Mouse (Mus musculus) midbrain, embryonic 10.5 days (tissue): Measurements from ENCODE around the gene Klhl18. TPM values are rescaled to one million over a fixed set of nuclear protein-coding genes. Genes with fewer than 3 reads are reported as not detected.

Source experiments
- DNase-seq: peaks from one replicate; pipeline ENCODE4 v3.0.0-alpha.2; 2017; ENCODE audit warnings: low spot score
- H3K27ac ChIP-seq: fragments of 300-500 bp; sonication (generic); replicated peaks from 2 replicates; pipeline ENCODE4 v1.5.1; 2016; ENCODE audit warnings: mild to moderate bottlenecking
- H3K27me3 ChIP-seq: fragments of 300-500 bp; sonication (generic); 2 replicates; pipeline ENCODE4 v1.6.1; 2016; ENCODE audit warnings: low read depth, mild to moderate bottlenecking; ENCODE audit not compliant: poor library complexity, severe bottlenecking
- H3K36me3 ChIP-seq: fragments of 300-500 bp; sonication (generic); 2 replicates; pipeline ENCODE4 v1.6.1; 2016; ENCODE audit warnings: mild to moderate bottlenecking, moderate library complexity
- H3K4me1 ChIP-seq: fragments of 300-500 bp; sonication (generic); 2 replicates; pipeline ENCODE4 v1.6.1; 2016
- H3K4me3 ChIP-seq: fragments of 300-500 bp; sonication (generic); 2 replicates; pipeline ENCODE4 v1.5.1; 2016; ENCODE audit warnings: mild to moderate bottlenecking, moderate library complexity
- H3K9me3 ChIP-seq: fragments of 300-500 bp; sonication (generic); replicated peaks from 2 replicates; pipeline ENCODE4 v1.6.1; 2016; ENCODE audit warnings: mild to moderate bottlenecking
- WGBS: fragments of 180-500 bp; shearing (Covaris S2); methylation state at CpG from one replicate; pipeline ENCODE4 v1.1.7; 2016; 5-methylcytosine and 5-hydroxymethylcytosine counted together
- polyA plus RNA-seq: library from polyadenylated mRNA; unstranded; fragments of >200 nt; fragmentation: Nextera tagmentation; extraction: Ambion mirVana; gene quantifications from 2 replicates; pipeline ENCODE4 v1.2.1, GENCODE M21; 2016

The Klhl18 gene
- 9.1 and 10.8 TPM in 2 replicates for polyA plus RNA-seq

DNA sequence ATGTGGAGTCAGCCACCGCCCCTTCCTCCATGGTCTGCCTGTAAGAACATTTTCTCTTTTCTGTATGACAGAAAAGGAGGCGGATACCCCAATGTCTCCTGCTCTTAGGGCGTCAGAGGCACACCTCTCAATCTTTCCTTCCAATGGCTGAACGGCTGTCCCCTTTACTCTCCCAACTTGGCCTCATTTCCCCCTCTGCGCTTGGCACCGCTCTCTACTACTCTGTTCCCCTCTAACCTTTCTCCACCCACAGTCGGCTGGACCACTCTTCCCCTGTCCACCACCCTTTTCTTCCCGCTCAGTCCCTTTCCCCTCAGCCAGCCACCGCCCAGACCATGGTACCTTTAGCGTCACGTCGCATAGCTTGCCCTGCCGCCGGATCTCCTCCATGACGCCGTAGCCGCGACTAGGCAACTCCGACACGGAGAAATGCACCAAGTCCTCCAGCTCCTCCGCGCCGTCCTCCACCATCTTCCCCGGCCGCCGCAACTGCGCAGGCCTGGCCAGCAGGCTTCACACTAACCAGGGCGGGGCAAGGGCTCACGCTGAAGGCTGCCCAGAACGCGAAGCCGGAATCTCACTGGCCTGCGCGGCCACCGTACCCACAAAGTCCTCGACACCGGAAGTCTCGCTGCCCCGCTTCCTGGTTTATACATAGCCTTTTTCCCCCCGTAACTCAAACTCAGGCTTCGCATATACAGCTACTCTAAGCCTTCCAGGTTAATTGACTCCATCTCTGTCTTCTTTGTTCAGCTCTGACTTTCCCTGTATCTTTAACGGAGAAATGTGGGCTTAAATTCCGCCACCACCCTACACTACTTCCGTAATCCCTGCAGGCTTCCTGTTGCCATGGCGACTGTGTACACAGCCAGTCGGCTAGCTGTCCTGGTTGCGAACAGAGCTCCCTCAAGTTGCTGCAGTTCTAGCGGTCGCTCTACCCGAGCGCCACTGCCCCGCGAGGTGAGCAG, at the start of gene Klhl18, which contains the start of gene Kif9:
Gene Klhl18 (minus strand): TSS at position 571 of the 968 bp plus-strand sequence.
Gene Kif9 (plus strand): TSS at position 835 of the 968 bp plus-strand sequence.
- H3K4me1 ChIP-seq = peaks cover 16% of the 10 kb centered on the region
- peak; percentile 97 for DNase-seq
- H3K36me3 ChIP-seq = peaks cover 7% of the 10 kb centered on the region; the same call in 1 of the 2 replicates
- H3K27ac ChIP-seq = peak within 1 kb of the TSS; percentile 88
- peaks cover 13% of the 10 kb centered on the region for H3K27me3 ChIP-seq
- H3K4me3 ChIP-seq = peak within 1 kb of the TSS; percentile 67
- under 1% methylated on average over 53 of the region's 53 CpGs for WGBS
- H3K9me3 ChIP-seq = no peaks in the 10 kb centered on the region

DNA sequence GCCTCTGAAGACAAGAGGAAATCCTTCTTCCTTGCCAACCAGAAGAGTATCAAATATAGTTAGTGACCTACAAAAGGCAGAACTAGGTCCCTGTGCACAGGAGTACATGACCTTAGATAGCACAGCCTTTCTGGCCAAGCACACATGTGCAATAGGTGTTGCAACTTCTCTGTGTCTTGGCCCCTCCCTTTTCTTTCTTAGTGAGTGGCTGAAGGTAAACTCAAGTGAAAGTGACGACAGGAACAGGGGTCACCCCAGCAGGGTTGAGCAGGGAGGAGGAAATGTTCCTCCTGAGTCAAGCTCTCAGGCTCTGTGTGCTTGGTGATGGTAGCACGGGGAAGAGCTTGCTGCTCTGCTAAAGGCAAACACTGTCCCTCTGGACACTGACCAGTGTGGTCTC, 49.2 kb upstream of the Klhl18 start:
- no peaks in the 10 kb centered on the region for H3K27me3 ChIP-seq
- H3K4me3 ChIP-seq = no peak overlapping the region
- 68% methylated on average over 2 of the region's 2 CpGs for WGBS
- peaks cover 3% of the 10 kb centered on the region; the same call in 1 of the 2 replicates for H3K4me1 ChIP-seq
- no peaks in the 10 kb centered on the region for H3K36me3 ChIP-seq
- H3K9me3 ChIP-seq = no peaks in the 10 kb centered on the region
- DNase-seq = no peak
- no peak overlapping the region for H3K27ac ChIP-seq

DNA sequence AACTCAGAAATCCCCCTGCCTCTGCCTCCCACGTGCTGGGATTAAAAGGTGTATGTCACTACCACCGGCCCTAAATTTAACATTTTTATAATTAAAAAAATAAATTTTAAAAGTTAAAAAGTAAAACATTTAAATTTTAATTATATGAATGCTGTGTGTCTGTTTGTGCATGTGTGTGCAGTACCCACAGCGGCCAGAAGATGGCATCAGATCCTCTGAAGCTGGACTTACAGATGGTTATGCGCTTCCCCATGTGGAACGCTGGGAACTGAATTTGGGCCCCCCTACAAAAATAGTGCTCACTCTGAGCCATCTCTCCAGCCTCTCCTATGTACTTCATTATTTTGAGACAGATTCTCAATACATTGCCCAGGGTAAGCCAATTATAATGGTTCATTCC, 14.4 kb upstream of the Klhl18 start:
- Histone ChIP-seq H3K4me3 (no peak overlapping the region), H3K27me3 (no peaks in the 10 kb centered on the region), H3K36me3 (no peaks in the 10 kb centered on the region), H3K9me3 (peaks cover 9% of the 10 kb centered on the region; the same call in 1 of the 2 replicates), H3K27ac (no peak overlapping the region), H3K4me1 (0 out of 2 replicates have a peak, but pooled peaks cover 4% of the 10 kb centered on the region)
- DNase-seq = no peak
- WGBS = 71% methylated on average over 5 of the region's 5 CpGs

DNA sequence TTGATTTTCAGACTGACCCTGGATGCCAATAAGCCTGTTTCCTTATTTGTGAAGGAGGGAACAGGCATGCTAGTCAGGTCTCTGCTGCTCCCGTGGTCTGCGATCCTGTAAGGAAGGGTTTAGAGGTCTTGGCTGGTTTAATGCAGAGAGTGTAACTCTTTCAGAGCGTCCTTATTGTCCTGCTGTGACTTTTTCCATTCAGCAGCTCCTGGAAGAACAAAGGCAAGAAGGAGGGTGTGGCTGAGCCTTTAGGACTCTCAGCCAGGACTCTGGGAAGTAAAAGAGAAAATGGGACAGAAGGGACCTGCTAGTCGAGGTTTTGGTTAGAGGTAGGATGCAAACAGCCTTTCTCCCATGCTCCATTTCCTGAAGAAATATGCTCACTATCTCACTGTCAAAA, 12.3 kb upstream of the Klhl18 start:
- Histone ChIP-seq H3K4me3 (no peak overlapping the region), H3K27ac (no peak overlapping the region), H3K9me3 (peaks cover 9% of the 10 kb centered on the region; the same call in 1 of the 2 replicates), H3K36me3 (no peaks in the 10 kb centered on the region), H3K4me1 (0 out of 2 replicates have a peak, but pooled peaks cover 4% of the 10 kb centered on the region), H3K27me3 (no peaks in the 10 kb centered on the region)
- WGBS = 28% methylated on average over 4 of the region's 4 CpGs
- DNase-seq = no peak

DNA sequence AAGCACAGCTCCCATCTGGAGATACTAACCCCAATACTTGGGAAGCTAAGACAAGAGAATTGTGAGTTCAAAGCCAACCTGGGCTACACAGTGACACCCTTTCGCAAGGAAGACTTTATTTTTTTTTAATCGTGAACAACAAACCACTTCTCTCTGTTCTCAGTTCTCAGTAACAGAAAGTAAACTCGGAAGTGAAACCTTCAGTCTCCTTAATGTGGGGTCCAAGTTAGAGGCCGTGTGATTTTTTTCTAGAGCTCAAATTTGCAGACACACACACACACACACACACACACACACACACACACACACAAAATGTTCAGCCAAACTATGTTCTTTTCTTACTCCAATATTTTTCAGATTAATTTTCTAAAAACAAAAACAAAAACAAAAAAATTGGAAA, 2.1 kb upstream of the Klhl18 start:
- no peak for DNase-seq
- Histone ChIP-seq H3K36me3 (no peaks in the 10 kb centered on the region), H3K27ac (no peak overlapping the region), H3K9me3 (no peaks in the 10 kb centered on the region), H3K4me3 (no peak overlapping the region), H3K27me3 (peaks cover 13% of the 10 kb centered on the region), H3K4me1 (peaks cover 16% of the 10 kb centered on the region)
- WGBS = 79% methylated on average over 4 of the region's 4 CpGs

DNA sequence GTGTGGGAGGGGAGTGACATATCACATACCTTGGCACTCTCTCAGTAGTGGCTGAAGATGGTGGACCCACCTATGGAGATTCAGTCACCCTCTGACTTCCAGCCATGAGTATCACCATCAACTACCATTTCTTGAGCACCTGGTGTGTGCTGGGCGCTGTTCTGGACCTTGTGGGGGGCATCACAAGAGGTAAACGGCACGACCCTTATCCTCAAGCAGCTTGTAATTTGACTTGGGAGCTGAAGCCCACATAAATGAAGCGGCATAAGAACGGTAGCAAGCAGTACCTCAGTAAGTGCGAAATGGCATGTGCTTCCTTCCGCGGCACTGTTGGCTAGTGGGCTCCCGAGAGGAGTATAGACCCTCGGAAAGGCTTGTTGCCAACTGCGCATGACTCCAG, 1.5 kb upstream of the Klhl18 start:
- Histone ChIP-seq H3K36me3 (no peaks in the 10 kb centered on the region), H3K9me3 (no peaks in the 10 kb centered on the region), H3K4me1 (peaks cover 16% of the 10 kb centered on the region), H3K27ac (no peak overlapping the region), H3K4me3 (no peak overlapping the region), H3K27me3 (peaks cover 13% of the 10 kb centered on the region)
- no peak for DNase-seq
- WGBS = 60% methylated on average over 11 of the region's 11 CpGs

DNA sequence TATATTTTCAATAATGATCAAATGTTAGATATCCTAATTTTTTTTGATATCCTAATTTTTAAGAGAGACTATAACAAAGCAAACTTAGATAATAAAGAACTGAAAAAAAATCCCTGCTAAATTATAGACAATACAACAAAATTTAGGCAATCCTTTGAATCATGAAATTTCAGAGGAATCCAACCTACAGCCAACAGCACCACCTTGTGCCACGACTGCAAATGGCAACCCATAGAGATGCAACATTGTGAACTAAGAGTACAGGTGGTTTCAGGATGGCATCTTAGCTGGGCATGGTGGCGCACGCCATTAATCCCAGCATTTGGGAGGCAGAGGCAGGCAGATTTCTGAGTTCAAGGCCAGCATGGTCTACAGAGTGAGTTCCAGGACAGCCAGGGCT, 10.3 kb downstream of the Klhl18 start:
- no peaks in the 10 kb centered on the region for H3K4me1 ChIP-seq
- no peaks in the 10 kb centered on the region for H3K9me3 ChIP-seq
- WGBS = 85% methylated on average over 3 of the region's 3 CpGs
- peaks cover 16% of the 10 kb centered on the region; the same call in 1 of the 2 replicates for H3K36me3 ChIP-seq
- no peak overlapping the region for H3K4me3 ChIP-seq
- no peaks in the 10 kb centered on the region for H3K27me3 ChIP-seq
- no peak overlapping the region for H3K27ac ChIP-seq
- DNase-seq = no peak

DNA sequence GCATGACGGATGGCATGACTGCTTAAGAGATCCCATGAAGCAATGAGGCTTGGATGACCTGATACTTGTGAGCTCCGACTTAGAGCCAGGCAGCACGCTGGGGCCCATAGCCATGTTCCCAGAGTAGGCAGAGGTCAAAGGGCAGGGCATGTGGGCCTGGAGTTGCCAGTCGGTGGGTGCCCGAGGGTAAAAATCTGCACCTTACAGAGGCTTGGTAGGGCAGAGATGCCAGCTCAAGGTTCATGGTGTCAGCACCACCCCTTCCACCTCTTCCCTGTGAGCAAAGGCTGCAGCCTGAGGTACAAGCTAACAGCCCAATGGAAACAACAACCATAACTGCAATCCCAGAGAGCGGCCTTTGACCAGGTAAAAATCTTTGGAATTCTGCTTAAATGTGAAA, 11.2 kb downstream of the Klhl18 start:
- Histone ChIP-seq H3K36me3 (peaks cover 16% of the 10 kb centered on the region; the same call in 1 of the 2 replicates), H3K4me1 (no peaks in the 10 kb centered on the region), H3K4me3 (no peak overlapping the region), H3K27ac (no peak overlapping the region), H3K27me3 (no peaks in the 10 kb centered on the region), H3K9me3 (no peaks in the 10 kb centered on the region)
- no peak for DNase-seq
- WGBS = 97% methylated on average over 6 of the region's 6 CpGs

DNA sequence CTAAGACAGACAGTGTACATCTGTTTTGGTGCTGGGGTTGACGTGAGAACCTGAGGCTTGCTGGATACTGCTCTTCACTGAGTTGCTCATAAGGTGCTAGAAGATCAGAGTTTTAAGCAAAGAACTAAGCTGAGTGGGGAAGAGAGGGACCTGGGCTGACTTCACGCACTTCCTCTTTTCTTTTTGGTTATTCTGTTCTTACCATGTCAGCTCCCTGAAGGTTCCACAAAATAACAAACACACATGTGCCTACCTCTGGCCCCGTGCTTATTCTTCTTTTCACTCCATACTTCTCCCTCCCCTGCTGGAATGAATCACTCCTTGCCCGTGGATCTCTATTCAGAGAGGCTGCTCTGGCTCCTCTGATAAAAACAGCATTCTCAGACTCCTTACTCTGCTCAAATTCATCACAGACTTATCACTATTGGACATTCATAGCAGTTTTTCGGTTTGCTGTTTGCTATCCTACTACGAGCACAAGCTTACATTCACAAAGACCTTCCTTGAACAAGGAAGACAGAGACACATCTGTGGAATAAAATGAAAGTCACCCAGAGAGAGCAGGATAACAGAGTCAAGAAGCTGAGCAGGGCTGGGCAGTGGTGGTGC, 12.4 kb downstream of the Klhl18 start:
- Histone ChIP-seq H3K9me3 (no peaks in the 10 kb centered on the region), H3K27me3 (no peaks in the 10 kb centered on the region), H3K36me3 (peaks cover 16% of the 10 kb centered on the region; the same call in 1 of the 2 replicates), H3K4me1 (no peaks in the 10 kb centered on the region), H3K27ac (no peak overlapping the region), H3K4me3 (no peak overlapping the region)
- no peak for DNase-seq
- 93% methylated on average over 6 of the region's 6 CpGs for WGBS

DNA sequence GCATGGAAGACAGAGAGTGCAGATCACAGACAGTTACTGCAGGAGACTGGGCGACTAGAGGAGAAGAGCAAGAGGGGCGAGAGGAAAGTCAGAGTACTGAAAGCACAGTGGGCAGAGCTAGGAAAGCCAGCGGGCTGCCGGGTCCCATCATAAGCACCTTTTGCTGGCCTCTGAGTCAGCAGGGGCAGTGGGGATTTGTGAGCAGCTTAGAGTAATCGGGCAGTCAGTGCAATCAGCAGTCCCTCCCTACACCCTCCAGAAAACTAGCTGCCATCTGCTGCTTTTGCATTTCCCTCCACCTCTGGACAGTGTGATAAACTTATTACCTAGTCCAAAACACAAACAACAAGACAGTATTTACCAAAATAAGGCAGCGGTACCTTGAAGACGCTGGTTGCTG, 14.2 kb downstream of the Klhl18 start:
- 83% methylated on average over 7 of the region's 7 CpGs for WGBS

DNA sequence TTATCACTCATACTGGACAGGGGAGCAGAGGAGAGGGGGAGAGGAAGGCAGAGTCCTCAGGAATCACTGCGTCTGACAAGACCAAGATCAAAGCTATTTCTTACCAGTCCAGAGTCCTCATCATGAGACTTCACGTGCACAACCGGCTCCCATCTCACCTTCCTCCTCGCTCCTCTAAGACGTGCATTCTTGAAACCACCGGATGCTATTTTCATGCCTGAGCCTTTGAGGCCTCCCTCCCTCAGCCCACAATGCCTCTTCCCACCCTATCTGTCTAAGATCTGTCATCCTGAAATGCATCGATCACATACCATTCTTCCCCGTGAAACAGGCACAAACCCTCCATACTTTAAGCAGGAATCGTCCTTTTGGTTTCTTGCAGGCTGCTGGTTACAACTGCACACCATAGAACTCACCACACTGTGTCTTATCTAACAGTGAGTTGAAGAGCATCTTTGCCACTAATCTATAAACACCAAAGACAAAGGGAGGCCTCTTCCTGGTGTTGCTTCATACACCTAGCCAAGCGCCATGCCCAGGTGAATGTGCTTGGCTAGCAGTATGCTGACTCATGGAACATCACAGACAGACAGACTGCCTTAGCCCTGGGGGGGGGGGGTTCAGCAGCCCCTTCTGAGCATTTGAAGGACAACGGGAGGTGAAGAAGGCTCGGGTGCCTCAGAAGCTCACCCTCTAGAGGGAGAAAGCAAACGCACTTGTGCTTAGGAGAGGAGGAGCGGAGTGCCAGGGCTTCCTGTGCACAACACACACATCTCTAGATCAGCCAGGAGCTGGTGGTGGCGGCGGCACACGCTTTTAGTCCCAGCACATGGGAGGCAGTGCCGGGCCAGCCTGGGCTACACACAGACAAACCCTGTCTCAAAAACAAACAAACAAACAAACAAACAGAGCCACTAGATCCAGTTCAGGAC, 15.3 kb downstream of the Klhl18 start:
- WGBS = 91% methylated on average over 18 of the region's 18 CpGs
- DNase-seq = no peak
- peaks cover 9% of the 10 kb centered on the region for H3K36me3 ChIP-seq
- H3K27ac ChIP-seq = no peak overlapping the region
- no peak overlapping the region for H3K4me3 ChIP-seq
- no peaks in the 10 kb centered on the region for H3K9me3 ChIP-seq
- H3K4me1 ChIP-seq = no peaks in the 10 kb centered on the region
- no peaks in the 10 kb centered on the region; the same call in 1 of the 2 replicates for H3K27me3 ChIP-seq

More for the DNA sequence above, 14.2 kb downstream of the Klhl18 start:
- DNase-seq = no peak
- Histone ChIP-seq H3K36me3 (peaks cover 13% of the 10 kb centered on the region), H3K4me1 (no peaks in the 10 kb centered on the region), H3K27ac (no peak overlapping the region), H3K4me3 (no peak overlapping the region), H3K27me3 (no peaks in the 10 kb centered on the region; the same call in 1 of the 2 replicates), H3K9me3 (no peaks in the 10 kb centered on the region)
